Mouse (Mus musculus): ENCODE measurements around the gene D6Wsu163e. TPM values are rescaled to one million over a fixed set of nuclear protein-coding genes. Genes with fewer than 3 reads are reported as not detected.

The D6Wsu163e gene
- total RNA-seq, 2 experiments from 2014 or later: 32.4 to 35.0 TPM

DNA sequence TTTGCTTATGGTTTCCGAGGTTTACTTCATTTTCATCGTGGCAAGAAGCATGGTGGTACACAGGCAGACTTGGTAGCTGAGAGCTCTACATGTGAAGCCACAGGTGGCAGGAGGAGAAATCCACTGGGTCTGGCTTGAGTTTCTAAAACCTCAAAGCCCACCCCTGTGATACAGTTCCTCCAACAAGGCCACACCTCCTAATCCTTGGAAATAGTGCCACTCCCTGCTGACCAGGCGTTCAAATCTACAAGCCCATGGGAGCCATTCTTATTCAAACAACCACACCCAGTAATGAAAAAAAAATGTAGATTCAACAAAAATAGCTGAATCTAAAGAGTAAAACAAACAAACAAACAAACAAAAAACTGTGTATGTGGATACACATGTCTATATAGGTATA is 65.9 kb downstream of the D6Wsu163e start:
- no peak for DNase-seq (ENCODE audit: low spot score in 2 of 2)

DNA sequence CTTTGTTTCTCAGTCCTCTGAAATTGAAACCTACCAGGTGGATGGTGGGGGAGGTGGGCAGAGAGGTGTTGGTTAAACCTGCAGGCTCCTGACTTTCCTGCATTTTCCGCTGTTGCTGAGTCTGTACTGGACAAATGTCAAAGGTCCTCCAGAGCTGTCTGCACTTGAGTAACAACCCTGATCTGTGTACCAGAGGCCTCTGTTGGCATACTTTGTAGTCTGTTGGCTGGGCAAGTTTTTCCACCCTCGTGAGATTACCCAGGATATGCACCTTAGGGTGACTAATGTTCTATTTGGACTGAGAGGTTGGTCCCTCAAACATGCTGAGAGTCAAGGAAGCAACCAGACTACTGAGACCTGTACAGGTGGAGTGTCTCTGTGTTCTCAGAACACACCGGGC is 66.8 kb downstream of the D6Wsu163e start:
- DNase-seq (ENCODE audit: low spot score in 2 of 2): no peak

DNA sequence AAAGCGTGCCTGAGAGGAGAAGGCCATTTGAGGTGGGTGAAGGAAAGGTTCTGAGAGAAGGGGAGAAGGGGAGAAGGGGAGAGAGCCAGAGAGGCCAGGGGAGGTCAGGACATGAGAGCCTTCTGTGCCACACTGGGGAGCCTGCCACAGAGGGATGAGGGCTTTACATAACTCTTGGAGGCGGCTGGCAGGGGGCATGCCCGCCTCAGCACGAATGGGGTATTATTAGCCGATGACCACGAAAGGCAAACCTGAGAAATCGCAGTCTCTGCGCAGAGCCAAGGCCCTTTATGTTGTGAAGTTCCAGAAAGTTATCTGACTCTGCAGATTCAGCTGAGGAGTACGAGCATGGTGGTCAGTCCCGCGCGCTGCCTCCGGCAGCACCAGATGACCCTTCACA is 70.3 kb downstream of the D6Wsu163e start:
- DNase-seq (ENCODE audit: low spot score in 2 of 2): no peak

DNA sequence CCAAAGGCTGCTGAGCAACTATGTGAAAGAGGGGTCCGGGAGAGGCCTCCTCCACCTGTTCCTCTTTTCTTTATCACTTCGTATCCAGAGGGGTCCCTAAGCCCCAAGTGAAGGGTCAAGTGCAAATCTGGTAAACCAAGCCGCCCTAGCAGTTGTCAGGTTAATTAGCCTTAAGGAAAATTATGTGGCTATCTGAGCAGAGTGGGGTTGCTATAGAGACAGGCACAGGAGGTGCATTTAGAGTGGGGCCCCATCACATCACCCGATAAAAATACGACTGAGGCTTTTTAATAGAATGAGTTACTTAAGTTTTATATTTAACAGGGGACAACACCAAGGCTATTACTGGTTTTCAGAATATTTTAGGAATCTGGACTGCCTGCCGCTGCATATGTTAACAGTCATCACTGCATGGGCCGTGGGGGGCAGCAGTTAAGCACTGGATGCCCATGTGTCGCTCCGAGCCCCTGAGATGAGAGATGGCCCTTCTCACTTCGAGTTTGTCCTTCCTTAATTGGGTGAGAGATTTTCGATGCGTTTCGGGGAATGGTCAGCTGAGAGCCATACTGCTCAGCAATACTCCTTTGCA is 72.3 kb downstream of the D6Wsu163e start:
- no peak for DNase-seq (ENCODE audit: low spot score in 2 of 2)

DNA sequence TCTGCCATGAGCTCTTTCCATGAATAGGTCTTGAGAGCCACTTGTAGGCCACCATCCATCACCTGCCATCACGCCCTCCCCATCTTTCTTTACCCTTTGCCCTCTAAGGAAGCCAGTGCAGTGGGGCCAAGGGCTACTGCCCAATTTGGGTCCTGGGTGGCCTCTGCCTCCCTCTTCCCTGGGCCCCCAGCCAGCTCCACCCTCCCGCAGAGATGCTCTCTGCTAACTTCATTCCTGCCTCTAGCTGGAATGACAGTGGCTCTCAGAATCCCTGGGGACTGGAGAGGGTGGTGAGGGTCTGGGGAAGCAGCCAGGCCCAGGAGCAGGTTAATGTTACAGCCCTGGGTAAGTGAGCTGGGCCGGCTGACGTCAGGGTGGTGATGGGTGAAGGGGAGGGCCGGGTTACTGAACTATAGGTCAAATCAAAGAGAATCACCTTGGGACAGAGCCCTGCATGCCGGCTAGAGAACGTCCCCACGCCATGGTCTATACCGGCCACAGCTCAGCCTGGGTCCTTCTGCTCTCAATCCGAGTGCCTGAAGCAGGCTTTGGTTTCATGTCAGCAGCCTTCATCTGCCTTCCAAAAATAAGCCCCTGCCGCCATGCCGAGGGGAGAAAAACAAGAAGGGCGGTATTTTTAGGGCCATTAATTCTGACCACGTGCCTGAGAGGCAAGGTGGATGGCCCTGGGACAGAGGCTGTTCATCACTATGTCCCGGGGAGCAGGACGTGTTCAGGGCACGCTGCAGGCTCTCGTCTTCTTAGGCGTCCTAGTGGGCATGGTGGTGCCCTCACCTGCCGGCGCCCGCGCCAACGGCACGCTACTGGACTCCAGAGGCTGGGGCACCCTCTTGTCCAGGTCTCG is 75.4 kb downstream of the D6Wsu163e start, which contains the start of gene Fgf6:
TSS of gene Fgf6 (plus strand) at position 681 of the 865 bp plus-strand sequence.
- no peak for DNase-seq (ENCODE audit: low spot score in 2 of 2)

DNA sequence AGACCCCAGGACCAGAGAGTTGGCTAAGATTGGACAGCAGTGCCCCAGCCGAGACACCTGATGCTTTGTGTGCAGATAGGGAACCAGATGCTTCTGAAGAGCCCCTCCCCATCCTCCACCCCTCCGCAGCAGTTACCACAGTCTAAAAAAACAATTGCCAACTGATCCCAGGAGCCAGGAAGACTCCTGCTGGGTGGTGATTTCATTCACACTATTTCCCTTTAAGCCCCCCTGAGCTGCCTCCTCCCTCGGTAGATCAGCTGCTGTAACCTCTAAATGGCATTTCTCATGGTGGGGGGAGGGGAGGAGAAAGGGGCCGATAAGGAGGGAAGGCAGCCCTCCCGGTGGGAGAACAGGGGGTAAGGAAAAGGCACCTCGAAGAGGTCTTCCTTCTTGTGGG is 79.5 kb downstream of the D6Wsu163e start:
- DNase-seq (ENCODE audit: low spot score in 2 of 2): no peak

DNA sequence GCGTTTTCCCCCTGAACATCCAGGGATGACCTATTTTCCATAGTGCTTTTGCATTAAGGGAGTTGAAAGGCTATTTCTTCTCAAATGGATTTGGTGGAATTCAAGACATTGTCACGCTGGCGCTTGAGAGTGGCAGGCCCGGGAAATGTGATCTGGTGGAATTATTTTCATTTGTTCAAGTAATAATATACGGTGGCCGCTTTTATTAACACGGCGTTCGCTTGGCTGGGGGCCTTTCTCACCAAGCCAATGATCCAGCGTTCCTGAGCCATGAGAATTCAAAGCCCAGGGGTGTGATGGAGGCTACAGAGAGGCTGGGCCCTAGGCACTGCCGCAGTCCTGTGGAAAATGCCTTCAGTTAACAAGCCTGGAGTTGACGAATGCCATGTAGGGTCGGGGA is 80.7 kb downstream of the D6Wsu163e start:
- DNase-seq (ENCODE audit: low spot score in 2 of 2): no peak

DNA sequence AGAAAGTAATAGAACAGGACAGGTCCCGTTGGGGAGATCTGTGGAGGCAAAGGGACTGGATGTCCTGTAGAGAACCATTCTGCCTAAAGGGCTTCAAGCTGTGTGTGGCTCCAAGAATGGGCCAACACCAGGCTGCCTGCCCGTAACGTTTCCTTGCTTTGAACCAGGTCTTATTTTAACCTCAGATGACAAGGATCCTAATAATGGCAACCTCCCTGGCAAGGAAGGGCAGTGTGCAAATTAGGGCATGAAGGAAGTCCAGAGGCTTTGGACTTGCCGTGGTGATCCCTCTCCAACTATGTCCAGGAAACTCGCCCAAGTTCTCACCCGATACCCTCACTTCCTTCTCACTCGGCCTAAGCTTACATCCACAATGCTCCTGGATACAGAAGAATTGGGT is 85.1 kb downstream of the D6Wsu163e start:
- DNase-seq (ENCODE audit: low spot score in 2 of 2): no peak

Other genes with a start within 250 kb of the D6Wsu163e start
- 10 to 100 TPM; 53.2 to 59.6 TPM for gene Kcna6, start 199.3 kb upstream of the D6Wsu163e start, total RNA-seq (2021)
- gene Ndufa9, start 90.8 kb upstream of the D6Wsu163e start, total RNA-seq (2021): 100 to 1,000 TPM; 141 to 150 TPM
- gene Akap3, start 86.9 kb upstream of the D6Wsu163e start, total RNA-seq (2021): under 1 TPM in 1 of 2 experiments, not detected in 1; 0.18 TPM
- under 1 TPM; 0.13 to 0.32 TPM for gene Dyrk4, start 18.1 kb upstream of the D6Wsu163e start, total RNA-seq (2021)
- gene Rad51ap1, start 375 bp upstream of the D6Wsu163e start, total RNA-seq (2021): 1 to 10 TPM; 5.4 to 5.8 TPM
- gene Fgf6, start 75.6 kb downstream of the D6Wsu163e start, total RNA-seq (2021): not detected
- gene Fgf23, start 132.9 kb downstream of the D6Wsu163e start, total RNA-seq (2021): under 1 TPM; 0.25 to 0.85 TPM
- gene Tigar, start 169.6 kb downstream of the D6Wsu163e start, total RNA-seq (2021): 10 to 100 TPM; 29.3 to 30.3 TPM
- 100 to 1,000 TPM; 190 to 200 TPM for gene Ccnd2, start 212.2 kb downstream of the D6Wsu163e start, total RNA-seq (2021)